Mouse (Mus musculus) brain, embryonic 14.5 days (tissue): ENCODE data around the gene Tada2b.

Experiments
- CTCF ChIP-seq: fragments of 200-500 bp; IDR thresholded peaks from 2 replicates; pipeline ENCODE4 v1.5.1; 2012; ENCODE audit warnings: inconsistent platforms, mild to moderate bottlenecking, moderate library complexity, borderline replicate concordance; ENCODE audit not compliant: insufficient read depth, insufficient read length; ENCODE audit errors: extremely low read depth
- POLR2A ChIP-seq: fragments of 200-500 bp; IDR thresholded peaks from 2 replicates; pipeline ENCODE4 v1.6.1; 2012; ENCODE audit warnings: mild to moderate bottlenecking, inconsistent platforms, borderline replicate concordance; ENCODE audit not compliant: poor library complexity, insufficient read depth, insufficient read length, severe bottlenecking; ENCODE audit errors: extremely low read depth

GRCm38 (mm10) chr5:36508351-36508750 lies 24.3 kb upstream of the Tada2b start:
- no peak for TF ChIP-seq POLR2A
- no peak for TF ChIP-seq CTCF
